Mouse (Mus musculus) frontal cortex, adult 2 months (tissue): ENCODE measurements around the gene Aip. TPM values are rescaled to one million over a fixed set of nuclear protein-coding genes. Genes with fewer than 3 reads are reported as not detected.
A peak's percentile ranks its signal among the peaks of the same experiment; 100 is the strongest.
"Not testable (repeated sequence)": the region's sequence is repeated elsewhere in the genome, so short reads cannot be mapped to it uniquely, and the experiment has no call there.

Experiments used
- DNase-seq, 2 experiments: peaks; one replicate each; pipeline ENCODE4 v3.0.0; 2022; ENCODE audit warnings: low spot score in 1 of 2; ENCODE audit errors: extremely low spot score in 1 of 2
- polyA plus RNA-seq: library from polyadenylated mRNA; depleted of rRNA; stranded (reverse); fragments of >200 nt; gene quantifications from 2 replicates; pipeline ENCODE4 v1.2.3, GENCODE M21; 2012

Gene Aip
- polyA plus RNA-seq, 1 experiment: 174 TPM

DNA sequence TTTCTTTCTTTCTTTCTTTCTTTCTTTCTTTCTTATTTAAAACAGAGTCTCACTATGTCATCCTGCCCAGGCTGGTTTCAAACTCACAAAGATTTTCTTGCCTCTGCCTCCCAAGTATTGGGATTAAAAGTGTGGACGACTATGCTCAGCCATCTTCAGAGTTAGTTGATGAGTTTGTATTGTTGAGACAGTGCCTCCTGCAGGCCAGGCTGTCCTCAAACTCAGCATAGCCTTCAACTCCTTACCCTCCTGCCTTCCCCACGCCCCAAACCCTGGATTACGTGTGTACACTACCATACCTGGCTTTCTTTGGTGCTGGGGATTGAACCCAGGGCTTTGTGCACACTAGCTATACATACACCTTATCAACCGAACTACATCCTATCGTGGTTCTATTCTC, 10.8 kb upstream of the Aip start:
- no peak for DNase-seq

DNA sequence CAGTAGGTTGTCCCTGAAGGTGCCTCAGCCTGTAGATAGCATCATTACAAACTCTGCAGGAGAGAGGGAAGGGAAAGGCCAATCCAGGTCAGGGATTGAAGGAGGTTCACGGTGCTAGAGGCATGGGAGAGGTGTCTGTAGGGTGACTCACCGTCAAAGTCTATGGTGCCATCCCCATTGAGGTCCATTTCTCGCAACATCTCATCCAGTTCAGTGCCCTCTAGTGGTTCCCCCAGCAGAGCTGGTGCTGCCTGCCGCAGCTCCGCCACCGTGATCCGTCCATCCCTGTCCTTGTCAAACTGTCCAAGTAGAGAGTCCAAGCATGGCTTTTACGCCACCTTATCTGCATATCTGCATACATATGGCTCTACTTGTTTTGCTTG, 10.3 kb upstream of the Aip start:
- DNase-seq: not testable (repeated sequence)

DNA sequence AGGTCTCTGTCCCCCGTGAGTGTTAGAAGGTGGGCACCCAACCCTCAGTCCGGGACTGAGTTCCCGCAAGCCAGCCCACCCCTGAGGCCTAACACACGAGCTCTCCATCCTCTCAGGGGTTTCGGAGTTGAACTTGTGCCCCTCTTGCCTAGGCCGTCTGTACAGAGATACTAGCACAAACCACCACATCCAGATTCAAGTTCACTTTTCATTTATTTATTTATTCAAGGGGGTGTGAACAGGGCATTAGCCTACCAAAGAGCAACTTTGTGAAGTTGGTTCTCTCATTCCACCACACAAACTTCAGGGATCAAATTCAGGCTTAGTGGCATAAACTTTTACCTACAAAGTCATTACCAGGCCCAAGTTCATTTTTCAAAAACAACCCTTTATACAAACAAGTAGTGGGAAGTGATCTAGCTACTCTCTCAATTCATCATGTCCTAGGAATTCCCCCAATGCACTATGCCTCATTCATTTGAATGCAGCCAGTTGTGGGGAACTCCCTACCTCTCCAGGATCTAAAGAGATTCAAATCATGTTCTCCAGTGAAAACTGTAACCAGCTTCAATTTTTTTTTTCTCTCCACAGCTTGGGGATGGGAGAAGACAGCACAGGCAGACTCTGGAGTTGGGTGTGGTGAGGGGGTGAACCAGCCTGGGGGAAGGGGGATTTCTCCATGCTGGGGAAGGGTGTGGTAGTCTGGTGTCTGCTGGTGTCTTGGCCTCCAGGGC, 9.7 kb upstream of the Aip start:
- DNase-seq: not testable (repeated sequence)

DNA sequence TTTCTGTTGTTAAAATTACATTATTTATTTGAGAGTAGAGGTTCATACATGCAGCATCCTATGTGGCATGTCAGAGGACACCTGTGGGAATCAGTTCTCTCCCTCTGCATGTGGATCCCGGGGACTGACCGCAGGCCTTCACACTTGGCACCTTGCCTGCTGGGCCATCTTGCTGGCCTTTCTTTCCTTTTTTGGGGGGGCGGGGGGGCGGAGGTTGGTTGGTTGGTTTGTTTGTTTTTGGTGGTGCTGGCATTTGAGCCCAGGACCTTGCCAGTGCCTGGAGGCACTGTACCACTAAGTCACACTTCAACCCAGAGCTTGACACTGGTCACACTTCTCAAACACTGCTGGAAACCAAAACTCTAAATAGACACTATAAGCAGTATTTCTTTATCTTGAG, 8.7 kb upstream of the Aip start:
- no peak for DNase-seq

DNA sequence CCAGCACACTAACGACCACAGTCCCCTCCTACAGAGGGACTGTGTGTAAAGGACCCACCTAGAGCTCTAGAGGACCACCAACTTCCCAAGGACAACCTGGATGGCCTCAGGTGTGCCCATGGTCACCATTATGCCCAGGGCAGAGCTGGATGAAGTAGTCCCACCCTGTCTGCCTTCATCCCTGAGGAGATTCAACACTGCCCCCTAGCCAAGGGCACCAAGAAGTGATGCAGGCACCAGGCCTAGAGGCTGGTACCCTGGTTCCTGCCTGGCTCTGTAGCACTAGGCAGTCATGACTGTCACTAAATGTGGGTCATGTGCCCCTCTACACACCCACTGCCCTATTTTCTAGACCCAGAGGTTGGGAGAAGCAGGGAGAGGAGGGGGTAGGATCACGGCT, 6.1 kb upstream of the Aip start:
- no peak for DNase-seq

DNA sequence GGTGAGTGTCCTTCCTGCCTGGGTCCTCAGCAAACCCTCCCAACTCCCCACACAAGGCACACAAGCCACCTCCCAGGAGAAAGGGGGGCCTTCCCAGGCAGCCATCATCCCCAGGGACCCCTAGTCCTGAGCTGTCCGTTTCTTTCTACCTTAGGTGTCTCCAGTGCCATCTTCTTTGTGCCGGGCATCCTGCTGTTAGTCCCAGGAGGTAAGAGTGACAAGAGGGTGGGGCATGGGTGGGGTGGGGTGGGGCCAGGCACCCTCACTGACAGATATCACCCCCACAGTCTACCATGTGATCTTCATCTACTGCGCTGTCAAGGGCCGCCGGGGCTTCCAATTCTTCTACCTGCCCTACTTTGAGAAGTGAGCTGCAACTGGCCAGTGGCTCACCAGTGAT, 5.4 kb upstream of the Aip start:
- no peak for DNase-seq

DNA sequence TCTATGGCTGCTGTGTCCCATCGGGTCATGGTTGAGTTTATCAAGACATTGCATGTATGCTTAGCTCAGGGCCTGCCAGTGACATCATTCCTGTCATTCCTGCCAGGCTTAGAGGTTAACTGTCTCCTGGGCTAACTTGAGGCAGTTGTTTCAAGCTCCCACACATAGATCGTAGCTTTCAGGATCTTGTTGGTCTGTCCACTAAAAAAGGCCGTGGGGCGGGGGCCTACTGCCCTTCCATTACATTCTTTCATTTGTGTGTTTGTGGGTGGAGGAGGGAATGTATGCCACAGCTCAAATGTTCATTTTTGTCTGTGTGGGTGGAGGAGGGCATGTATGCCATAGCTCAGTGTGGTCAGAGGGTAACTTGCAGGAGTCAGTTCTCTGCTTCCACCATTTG, 4.4 kb upstream of the Aip start:
- no peak for DNase-seq

DNA sequence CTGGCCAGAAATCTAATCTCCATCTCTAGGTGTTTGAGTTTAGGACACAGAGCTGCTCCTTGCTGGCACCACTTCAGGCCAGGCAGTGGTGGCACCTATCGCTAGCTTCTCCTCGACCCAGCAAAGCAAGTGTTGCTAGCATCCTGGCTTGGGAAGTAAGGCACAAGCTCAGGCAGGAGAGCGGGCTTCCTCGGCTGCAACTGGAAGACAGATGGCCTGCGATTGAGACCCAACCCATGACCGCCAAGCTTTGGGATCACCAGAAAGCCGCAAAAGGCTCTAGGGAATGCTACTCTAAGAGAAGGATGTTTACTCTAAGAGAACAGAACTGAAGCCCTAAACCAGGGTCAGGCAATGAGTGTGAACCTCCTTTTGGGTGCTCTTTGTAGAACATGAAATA, 3.8 kb upstream of the Aip start:
- DNase-seq: no peak

DNA sequence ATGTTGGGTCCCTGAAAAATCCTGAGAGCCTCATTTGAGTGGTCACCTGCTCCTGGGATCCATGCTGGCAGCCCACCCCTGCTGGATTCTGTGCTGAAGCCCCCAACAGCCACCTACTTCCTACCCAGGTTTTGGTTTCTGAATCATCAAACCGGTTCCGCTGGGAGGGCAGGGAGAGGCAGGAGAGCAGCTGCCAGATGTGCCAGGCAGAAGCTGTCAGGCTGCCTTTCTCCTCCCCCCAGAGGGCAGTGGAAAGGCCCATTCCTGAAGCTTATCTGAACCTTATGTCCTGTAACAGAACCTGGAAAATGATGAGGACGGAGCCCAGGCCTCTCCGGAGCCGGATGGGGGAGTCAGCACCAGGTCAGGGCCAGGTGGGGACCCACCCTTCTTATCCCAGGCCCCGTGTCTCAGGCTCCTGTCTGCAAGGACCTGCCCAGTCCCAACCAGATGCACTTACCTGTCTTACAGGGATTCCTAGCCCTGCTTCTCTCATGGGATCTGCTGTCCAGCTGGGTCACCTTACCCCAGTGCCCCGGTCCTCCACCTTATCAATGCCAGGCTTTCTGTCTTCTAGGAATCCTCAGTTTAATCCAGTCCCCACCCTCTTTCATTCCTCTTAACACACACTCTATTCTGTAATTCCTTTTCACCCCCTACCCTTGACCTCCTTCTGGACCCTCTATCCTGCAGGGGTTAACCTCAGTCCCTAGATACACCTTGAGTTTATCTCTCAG, 1.3 kb upstream of the Aip start:
- DNase-seq: no peak

DNA sequence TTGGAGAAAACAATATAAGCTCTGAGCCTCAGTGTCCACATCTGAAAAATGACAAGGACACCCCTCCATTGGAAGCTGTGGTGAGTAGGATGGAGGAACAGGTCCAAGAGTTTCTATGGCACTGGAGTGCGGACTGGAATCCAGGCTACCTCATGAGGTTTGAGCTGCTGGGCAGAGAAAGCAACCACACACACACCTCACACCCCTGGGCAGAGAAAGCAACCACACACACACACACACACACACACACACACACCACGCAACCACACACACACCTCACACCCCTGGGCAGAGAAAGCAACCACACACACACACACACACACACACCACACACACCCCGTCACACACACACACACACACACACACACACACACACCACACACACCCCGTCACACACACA, 390 bp downstream of the Aip start:
- DNase-seq: peak in 1 of 2 experiments; percentile 46

DNA sequence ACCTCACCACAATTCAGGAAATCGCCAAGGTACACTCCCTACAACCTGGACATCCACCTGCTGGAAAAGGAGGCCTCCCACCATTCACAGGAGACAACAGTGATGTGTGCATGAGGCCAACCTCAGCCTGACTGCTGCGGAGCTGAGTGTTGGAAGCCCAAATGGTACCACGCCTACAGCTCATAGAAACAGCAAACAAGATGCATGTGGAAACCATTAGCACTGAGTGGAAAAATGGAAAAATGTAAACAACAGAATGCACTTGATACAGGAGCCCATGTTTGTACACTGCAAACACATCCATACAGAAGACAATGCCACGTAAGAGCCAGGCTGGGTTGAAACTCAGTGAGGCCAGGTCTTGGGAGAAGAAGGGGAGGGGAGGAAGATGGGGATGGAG, 1.2 kb downstream of the Aip start:
- no peak for DNase-seq

DNA sequence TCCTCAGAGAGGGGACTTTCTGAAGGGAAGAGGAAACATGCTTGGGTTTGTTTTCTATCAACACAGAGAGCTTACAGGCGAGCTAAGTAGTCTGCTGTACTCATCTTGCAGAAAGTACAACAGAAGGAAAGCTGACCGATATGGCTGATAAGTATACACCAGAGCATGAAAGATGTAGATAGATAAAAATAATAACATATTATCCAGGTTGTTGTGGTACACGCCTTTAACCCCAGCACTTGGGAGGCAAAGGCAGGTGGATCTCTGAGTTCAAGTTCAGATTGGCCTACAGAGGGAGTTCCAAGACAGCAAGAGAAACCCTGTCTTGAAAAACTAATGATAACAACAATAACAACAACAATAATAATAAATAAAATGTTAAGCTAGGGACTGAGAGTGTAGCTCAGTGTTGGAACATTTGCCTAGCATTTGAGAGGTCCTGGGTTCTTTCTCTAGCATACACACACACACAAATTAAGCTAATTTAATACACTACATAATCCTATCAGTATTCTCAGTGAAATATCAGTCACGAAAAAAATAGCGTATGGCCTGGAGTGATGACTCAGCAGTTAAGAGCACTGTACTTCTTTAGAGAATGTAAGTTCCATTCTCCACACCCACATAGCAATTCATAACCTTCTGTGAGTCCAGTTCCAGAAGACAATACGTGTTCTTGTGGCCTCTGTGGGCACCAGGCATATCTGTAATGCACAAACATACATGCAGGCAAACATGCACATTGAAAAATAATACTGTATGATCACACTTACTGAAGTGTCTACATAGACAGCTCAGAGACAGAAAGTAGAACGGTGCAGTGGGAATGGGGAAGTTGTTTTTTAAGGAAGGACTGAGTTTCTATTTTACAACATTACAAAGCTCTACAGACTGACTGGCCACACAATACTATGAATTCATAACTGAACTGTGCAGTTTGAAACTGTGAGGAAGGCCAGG, 3.0 kb downstream of the Aip start:
- DNase-seq: no peak

DNA sequence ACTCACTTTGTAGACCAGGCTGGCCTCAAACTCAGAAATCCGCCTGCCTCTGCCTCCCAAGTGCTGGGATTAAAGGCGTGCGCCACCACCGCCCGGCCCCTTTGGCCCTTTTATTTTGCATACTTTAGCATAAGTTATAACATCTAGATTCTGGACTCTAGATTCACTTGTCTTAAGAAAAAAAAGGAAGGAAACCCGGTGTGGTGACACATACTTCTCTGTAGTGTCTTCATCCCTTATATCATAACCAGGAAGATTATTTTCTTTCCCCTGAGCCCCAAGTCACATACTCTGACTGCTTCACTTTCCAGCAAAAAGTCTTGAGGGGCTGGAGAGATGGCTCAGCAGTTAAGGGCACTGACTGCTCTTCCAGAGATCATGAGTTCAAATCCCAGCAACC, 3.8 kb downstream of the Aip start:
- DNase-seq: not testable (repeated sequence)

DNA sequence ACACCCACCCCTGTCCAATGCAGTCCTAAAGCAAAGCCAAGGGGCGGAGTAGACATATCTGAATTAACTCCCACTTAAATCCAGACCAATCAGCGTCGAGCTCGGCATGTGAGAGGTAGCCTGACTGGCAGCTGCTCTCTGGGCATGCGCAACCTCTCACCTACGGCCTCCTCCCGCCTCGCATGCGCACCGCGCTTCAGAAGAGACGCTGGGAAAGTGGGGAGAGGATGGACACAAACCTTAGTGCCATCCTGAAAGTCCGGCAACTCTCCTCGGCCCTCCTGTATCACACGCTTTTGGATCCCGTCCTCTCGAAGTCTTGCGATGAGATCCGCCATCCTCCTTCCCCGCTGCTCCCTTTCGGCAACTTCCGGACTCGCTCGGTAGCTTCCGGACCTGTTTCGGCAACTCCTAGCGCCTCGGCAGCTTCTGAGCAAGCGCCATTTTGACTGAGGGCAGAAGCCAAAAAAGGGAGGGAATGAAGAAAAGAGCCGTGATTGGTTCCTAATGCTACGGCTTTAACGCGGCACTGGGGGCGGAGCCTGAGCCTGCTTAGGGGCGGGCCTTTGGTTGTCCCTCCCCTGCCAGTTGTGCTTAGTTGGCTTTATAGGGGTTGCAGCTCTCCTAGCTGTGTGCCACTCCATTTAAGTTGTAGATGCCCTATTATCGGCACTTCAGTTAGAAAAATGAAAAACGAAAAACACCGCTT, 4.4 kb downstream of the Aip start:
- peak; percentile 96 to 99 for DNase-seq

DNA sequence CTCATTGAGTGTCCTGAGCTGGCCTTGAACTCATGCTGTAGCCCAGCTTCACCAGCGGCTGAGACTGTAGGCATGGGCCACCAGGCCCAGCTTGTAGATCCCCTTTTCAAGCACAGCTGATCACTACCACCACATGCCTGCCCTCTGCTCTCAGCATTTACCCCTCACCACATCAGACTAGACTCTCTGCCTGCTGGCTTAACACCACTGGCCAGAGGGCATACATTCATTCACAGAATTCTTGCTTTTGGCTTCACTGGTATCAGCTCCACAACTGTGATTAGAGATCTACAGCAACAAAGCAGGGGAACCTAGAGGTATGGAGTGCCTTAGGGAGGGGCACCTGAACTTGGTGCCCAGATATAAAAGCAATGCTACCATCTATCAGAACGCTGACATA, 5.2 kb downstream of the Aip start:
- DNase-seq: no peak

DNA sequence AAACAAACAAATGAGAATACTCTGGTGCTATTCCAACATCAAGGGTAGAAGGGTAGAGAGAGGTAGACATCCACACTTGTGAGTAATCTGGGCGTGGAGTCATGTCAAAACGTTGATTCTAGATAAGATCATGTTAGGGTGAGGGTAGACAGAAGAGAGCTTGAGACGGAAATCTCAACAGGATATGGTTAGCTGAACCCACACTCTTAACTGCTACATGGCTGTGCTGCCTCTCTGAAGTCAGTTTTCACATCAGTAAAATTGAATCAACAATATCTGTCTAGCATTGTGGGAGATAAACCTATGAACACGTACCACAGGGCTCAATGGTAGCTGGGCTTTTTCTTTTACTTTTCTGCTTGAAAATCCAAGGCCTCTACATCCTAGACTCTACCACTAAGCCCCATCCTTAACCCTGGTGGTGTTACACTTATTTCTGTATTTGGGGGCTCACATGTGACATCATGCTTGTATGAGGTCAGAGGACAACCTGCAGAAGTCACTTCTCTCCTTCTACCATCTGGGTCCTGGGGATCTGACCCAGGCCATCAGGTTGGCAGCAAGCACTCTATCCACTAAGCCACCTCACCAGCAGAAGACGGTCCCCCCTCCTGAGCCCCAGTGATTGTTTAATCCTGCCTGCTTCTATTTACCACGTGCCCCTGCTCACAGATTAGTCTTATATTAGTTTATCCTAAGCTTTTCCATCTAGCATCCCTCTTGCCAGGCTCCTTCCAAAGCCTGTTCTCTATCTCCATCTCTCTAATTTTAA, 5.8 kb downstream of the Aip start:
- no peak for DNase-seq

DNA sequence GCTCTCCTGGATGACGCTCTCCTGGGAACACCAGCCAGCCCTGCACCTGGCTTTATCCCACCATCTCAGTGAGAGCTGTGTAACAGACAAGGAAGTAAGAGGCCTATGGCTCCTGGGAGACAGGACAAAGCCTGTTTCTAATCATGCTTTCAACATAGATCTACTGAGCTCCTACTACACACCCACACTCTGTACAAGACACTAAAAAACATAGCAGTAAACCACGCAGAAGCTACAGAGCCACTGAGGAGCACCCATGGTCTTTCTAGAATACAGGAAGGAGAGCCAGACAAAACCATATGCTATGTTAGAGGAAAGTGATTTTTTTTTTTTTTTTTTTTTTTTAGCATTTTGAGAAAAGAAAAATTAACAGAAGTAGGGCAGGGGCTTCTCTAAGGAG, 7.3 kb downstream of the Aip start:
- DNase-seq: no peak

DNA sequence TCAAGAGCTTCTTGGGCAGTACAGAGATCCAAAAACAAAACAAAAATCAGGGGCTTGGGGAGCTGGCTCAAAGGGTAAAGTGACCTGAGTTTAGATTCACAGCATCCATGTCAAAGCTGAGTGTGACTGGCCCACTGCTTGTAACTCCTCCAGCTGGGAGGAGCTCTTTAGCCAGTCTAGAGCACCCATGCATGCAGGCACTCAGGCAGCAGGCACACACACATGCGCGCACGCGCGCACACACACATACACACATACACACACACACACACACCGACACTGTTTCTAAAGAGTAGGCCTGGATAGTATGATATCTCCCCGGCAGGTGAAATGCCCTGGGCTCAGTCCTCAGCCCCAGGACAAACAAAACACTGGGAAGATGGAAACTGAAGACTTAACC, 8.7 kb downstream of the Aip start:
- DNase-seq: no peak

DNA sequence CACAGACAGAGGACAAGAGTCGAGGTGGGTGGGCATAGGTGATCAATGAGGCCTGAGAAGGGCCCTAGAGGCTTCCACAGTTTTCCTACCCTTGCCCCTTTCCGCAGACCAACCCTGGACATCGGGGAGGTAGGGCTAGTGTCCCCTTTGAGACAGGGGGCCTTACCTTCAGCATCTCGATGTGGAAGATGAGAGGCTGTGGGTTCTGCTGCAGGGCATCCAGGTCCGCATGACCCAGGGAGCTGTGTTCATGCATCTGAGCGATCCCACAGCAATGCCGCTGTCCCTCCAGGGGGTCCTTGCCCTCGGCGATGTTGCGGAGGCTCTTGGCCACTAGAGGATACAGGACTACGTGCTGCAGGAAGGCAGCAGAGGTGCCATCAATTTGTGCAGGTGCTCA, 9.8 kb downstream of the Aip start:
- DNase-seq: no peak

DNA sequence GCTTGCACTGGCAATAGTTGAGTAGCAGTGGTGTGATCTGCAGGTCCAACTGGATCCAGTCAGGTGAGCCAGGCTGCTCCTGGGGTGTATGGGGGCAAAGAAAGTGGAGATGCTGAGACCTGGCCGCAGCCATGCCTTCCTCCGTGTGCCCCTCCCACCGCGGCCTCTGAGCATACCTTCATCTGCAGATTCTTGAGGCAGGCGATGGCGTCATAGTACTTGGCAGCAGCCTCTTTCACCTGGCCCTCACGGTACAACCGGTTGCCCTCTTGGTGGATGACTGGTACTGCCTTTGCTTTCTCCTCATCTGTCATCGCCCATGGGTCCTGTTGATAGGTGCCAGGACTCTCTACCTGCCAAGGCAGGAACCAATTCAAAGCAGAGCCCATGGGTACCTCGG, 10.5 kb downstream of the Aip start:
- DNase-seq: no peak
